Mouse (Mus musculus): ENCODE measurements at regions not wholly inside any gene's neighbourhood (a gene's known extent, or its start where the extent isn't known, plus 50 kb on each side); places are given as distances from the start of the nearest gene placed in this dataset.

GRCm38 (mm10) chr4:123991223-123991622, 73.4 kb upstream of the 4930535I16Rik start:
- no peak for TF ChIP-seq CTCF (IDR thresholded peaks at IDR 0.05; ENCODE audit: borderline replicate concordance, extremely low read depth, insufficient read depth, insufficient read length)
- TF ChIP-seq POLR2A (IDR thresholded peaks at IDR 0.05; ENCODE audit: borderline replicate concordance, extremely low read depth, insufficient read depth, insufficient read length, poor library complexity, severe bottlenecking) = no peak

All from brain, embryonic 14.5 days (tissue).